Mouse (Mus musculus) erythroblast, embryonic 14.5 days (primary cell): ENCODE results near the gene Pafah1b1.

ENCODE experiments used
- GATA1 ChIP-seq: IDR thresholded peaks from 2 replicates; pipeline ENCODE4 v1.6.1; 2012; ENCODE audit warnings: low read length, inconsistent platforms, mixed read lengths
- TAL1 ChIP-seq: IDR thresholded peaks from 3 replicates; pipeline ENCODE4 v1.6.1; 2012; ENCODE audit warnings: low read length, inconsistent platforms, mixed read lengths

- no peak for TF ChIP-seq GATA1
- no peak for TF ChIP-seq TAL1
These were observed 27.0 kb upstream of the Pafah1b1 start for GRCm38 (mm10) chr11:74751352-74752066.
